Mouse (Mus musculus): ENCODE data around the gene Epb42.

GRCm38 (mm10) chr2:120977926-120978692, 58.8 kb downstream of the Epb42 start:
- TF ChIP-seq CTCF (IDR thresholded peaks at IDR 0.05; ENCODE audit: low read depth) (no peak), EP300 (IDR thresholded peaks at IDR 0.05; ENCODE audit: low read depth) (no peak)

Measured in heart, postnatal 0 days (tissue).